Mouse (Mus musculus): ENCODE results near the gene Il17c.
A peak's percentile ranks its signal among the peaks of the same experiment; 100 is the strongest.

GRCm38 (mm10) chr8:122433269-122433905 lies 11.6 kb downstream of the Il17c start:
- TF ChIP-seq CTCF (IDR thresholded peaks at IDR 0.05; ENCODE audit: low read depth, low read length) (peak; percentile 37), POLR2A (IDR thresholded peaks at IDR 0.05; ENCODE audit: insufficient read depth, low read length) (no peak)
